Mouse (Mus musculus) urinary bladder, adult 2 months (tissue): ENCODE results near the gene 5730455P16Rik. TPM values are rescaled to one million over a fixed set of nuclear protein-coding genes. Genes with fewer than 3 reads are reported as not detected.

Experiments
- polyA plus RNA-seq: library from polyadenylated mRNA; depleted of rRNA; stranded (reverse); fragments of >200 nt; gene quantifications from 2 replicates; pipeline ENCODE4 v1.2.3, GENCODE M21; 2012; rRNA removed

5730455P16Rik gene
- polyA plus RNA-seq, 1 experiment, result 8.4 TPM

Other genes with a start within 250 kb of the 5730455P16Rik start
- 11.4 and 13.6 TPM in 2 replicates for gene Tefm, start 235.9 kb downstream of the 5730455P16Rik start, polyA plus RNA-seq
- 6.4 and 6.5 TPM in 2 replicates for gene Adap2, start 223.9 kb downstream of the 5730455P16Rik start, polyA plus RNA-seq
- gene Rnf135, start 194.2 kb downstream of the 5730455P16Rik start, polyA plus RNA-seq, result 9.2 and 10.8 TPM in 2 replicates
- gene Rhot1, start 169.0 kb downstream of the 5730455P16Rik start, polyA plus RNA-seq, result 49.8 and 53.8 TPM in 2 replicates
- 2.3 and 3.0 TPM in 2 replicates for gene Rhbdl3, start 77.1 kb downstream of the 5730455P16Rik start, polyA plus RNA-seq
- gene Zfp207, start 5.2 kb upstream of the 5730455P16Rik start, polyA plus RNA-seq, result 116 and 122 TPM in 2 replicates
- gene Psmd11, start 50.6 kb upstream of the 5730455P16Rik start, polyA plus RNA-seq, result 69.0 and 75.9 TPM in 2 replicates
- 0.94 and 1.4 TPM in 2 replicates for gene Cdk5r1, start 99.0 kb upstream of the 5730455P16Rik start, polyA plus RNA-seq